Mouse (Mus musculus): ENCODE measurements around the gene Tha1. TPM values are rescaled to one million over a fixed set of nuclear protein-coding genes. Genes with fewer than 3 reads are reported as not detected.

The Tha1 gene
- total and polyA plus RNA-seq, 3 experiments = not detected

DNA sequence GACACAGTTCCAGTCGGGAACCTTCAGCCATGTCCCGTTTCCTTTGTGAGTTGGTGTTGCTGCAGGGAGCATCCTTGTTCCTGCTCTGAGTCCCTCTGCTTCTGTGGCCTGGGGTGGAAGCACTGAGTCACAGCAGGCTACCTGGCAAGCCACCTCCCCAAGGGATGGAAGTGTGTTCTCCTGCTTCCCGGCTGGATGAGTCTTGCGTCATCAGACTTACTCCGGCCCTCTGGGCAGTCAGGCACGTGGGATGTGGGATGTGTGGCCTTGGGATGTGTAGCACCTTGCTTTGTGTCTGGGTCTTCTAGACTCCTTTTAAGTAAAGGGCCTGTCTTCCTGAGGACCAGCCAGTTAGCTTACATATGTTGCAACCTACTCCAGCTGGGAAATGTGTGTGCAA is 6.4 kb upstream of the Tha1 start:
- Histone ChIP-seq H3K4me1 (ENCODE audit: insufficient read depth, low read depth, low read length) (peaks cover 20% of the 10 kb centered on the region), H3K9me3 (replicated peaks) (no peaks in the 10 kb centered on the region), H3K4me3 (ENCODE audit: low read depth, low read length) (no peak overlapping the region), H3K27me3 (ENCODE audit: insufficient read depth, low read length) (peaks cover 81% of the 10 kb centered on the region), H3K36me3 (replicated peaks) (no peaks in the 10 kb centered on the region)
- ATAC-seq (ENCODE audit: extremely low read depth, insufficient number of reproducible peaks, low FRiP score, poor library complexity, severe bottlenecking) (no peak), DNase-seq (ENCODE audit: low spot score) (no peak)
- no peak for TF ChIP-seq TAL1 (conservative IDR thresholded peaks at IDR 0.05; ENCODE audit: low read depth, low read length)
- no peak for TF ChIP-seq CTCF (IDR thresholded peaks at IDR 0.05; ENCODE audit: low read depth, low read length)
- no peak for TF ChIP-seq POLR2AphosphoS5 (IDR thresholded peaks at IDR 0.05; ENCODE audit: insufficient replicate concordance, low read depth, low read length)
- no peak for TF ChIP-seq GATA2 (IDR thresholded peaks at IDR 0.05; ENCODE audit: borderline replicate concordance, low read depth, low read length)
- no peak for TF ChIP-seq GATA1 (IDR thresholded peaks at IDR 0.05; ENCODE audit: borderline replicate concordance, low read length)

DNA sequence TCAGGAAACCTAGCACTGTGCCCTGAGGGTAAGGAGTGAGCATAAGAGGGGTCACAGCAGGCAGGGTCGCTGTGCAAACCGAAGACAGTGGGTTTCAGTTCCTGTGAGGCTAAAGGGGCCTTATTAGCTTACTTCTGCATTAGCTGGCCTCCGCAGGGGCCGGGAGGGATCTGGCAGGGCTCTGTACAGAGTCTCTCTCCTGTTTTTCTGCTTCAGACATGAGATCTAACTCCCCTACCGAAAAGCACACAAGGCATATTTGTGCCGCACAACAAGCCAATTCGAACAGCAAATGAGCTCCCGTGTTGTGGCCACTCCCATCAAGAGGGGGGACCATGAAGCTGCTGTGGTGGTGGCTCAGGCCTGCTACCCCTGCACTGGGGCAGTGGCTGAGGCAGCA is 5.6 kb upstream of the Tha1 start:
- peaks cover 20% of the 10 kb centered on the region for H3K4me1 ChIP-seq (ENCODE audit: insufficient read depth, low read depth, low read length)
- H3K27me3 ChIP-seq (ENCODE audit: insufficient read depth, low read length) = peaks cover 74% of the 10 kb centered on the region
- DNase-seq (ENCODE audit: low spot score) (no peak), ATAC-seq (ENCODE audit: extremely low read depth, insufficient number of reproducible peaks, low FRiP score, poor library complexity, severe bottlenecking) (no peak)
- no peaks in the 10 kb centered on the region for H3K9me3 ChIP-seq (replicated peaks)
- TF ChIP-seq CTCF (IDR thresholded peaks at IDR 0.05; ENCODE audit: low read depth, low read length) (no peak), TAL1 (conservative IDR thresholded peaks at IDR 0.05; ENCODE audit: low read depth, low read length) (no peak), GATA2 (IDR thresholded peaks at IDR 0.05; ENCODE audit: borderline replicate concordance, low read depth, low read length) (no peak), GATA1 (IDR thresholded peaks at IDR 0.05; ENCODE audit: borderline replicate concordance, low read length) (no peak), POLR2AphosphoS5 (IDR thresholded peaks at IDR 0.05; ENCODE audit: insufficient replicate concordance, low read depth, low read length) (no peak)
- H3K4me3 ChIP-seq (ENCODE audit: low read depth, low read length) = no peak overlapping the region
- H3K36me3 ChIP-seq (replicated peaks) = no peaks in the 10 kb centered on the region

GRCm38 (mm10) chr11:117877917-117878745 is 4.8 kb upstream of the Tha1 start:
- Histone ChIP-seq H3K36me3 (replicated peaks) (no peaks in the 10 kb centered on the region), H3K9me3 (replicated peaks) (no peaks in the 10 kb centered on the region), H3K4me3 (ENCODE audit: low read depth, low read length) (no peak overlapping the region), H3K4me1 (ENCODE audit: insufficient read depth, low read depth, low read length) (peaks cover 20% of the 10 kb centered on the region), H3K27me3 (ENCODE audit: insufficient read depth, low read length) (peaks cover 69% of the 10 kb centered on the region)
- ATAC-seq (ENCODE audit: extremely low read depth, insufficient number of reproducible peaks, low FRiP score, poor library complexity, severe bottlenecking) (peak; percentile 48), DNase-seq (ENCODE audit: low spot score) (peak; percentile 51)
- TF ChIP-seq TAL1 (conservative IDR thresholded peaks at IDR 0.05; ENCODE audit: low read depth, low read length) = no peak
- TF ChIP-seq CTCF (IDR thresholded peaks at IDR 0.05; ENCODE audit: low read depth, low read length) = no peak
- no peak for TF ChIP-seq GATA2 (IDR thresholded peaks at IDR 0.05; ENCODE audit: borderline replicate concordance, low read depth, low read length)
- no peak for TF ChIP-seq GATA1 (IDR thresholded peaks at IDR 0.05; ENCODE audit: borderline replicate concordance, low read length)

GRCm38 (mm10) chr11:117875681-117876080 is 2.4 kb upstream of the Tha1 start:
- Histone ChIP-seq H3K27me3 (ENCODE audit: insufficient read depth, low read length) (peaks cover 65% of the 10 kb centered on the region), H3K9me3 (replicated peaks) (no peaks in the 10 kb centered on the region), H3K4me1 (ENCODE audit: insufficient read depth, low read depth, low read length) (peaks cover 5% of the 10 kb centered on the region; the same call in 1 of the 2 replicates), H3K4me3 (ENCODE audit: low read depth, low read length) (no peak overlapping the region), H3K36me3 (replicated peaks) (no peaks in the 10 kb centered on the region)
- TF ChIP-seq CTCF (IDR thresholded peaks at IDR 0.05; ENCODE audit: low read depth, low read length) = no peak
- TF ChIP-seq TAL1 (conservative IDR thresholded peaks at IDR 0.05; ENCODE audit: low read depth, low read length) = no peak
- no peak for DNase-seq (ENCODE audit: low spot score)
- ATAC-seq (ENCODE audit: extremely low read depth, insufficient number of reproducible peaks, low FRiP score, poor library complexity, severe bottlenecking) = no peak

DNA sequence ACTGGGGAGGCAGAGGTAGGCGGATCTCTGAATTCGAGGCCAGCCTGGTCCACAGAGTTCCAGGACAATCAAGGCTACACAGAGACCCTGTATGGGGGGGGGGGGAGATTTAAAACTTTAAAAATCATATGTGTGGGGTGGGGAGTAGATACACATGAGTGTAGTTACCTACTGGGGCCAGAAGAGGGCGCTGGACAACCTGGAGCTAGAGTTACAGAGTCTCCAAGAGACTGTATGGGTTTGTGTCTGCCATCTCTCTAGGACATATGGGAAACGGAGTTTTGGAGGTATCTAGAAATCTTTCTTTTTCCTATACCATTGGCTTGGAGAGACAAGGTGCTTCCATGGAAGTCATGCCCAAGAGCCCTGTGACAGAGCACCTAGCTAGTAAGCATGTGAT is 1.1 kb upstream of the Tha1 start:
- ATAC-seq (ENCODE audit: extremely low read depth, insufficient number of reproducible peaks, low FRiP score, poor library complexity, severe bottlenecking) (no peak), DNase-seq (ENCODE audit: low spot score) (no peak)
- no peaks in the 10 kb centered on the region for H3K36me3 ChIP-seq (replicated peaks)
- TF ChIP-seq CTCF (IDR thresholded peaks at IDR 0.05; ENCODE audit: low read depth, low read length) (no peak), POLR2AphosphoS5 (IDR thresholded peaks at IDR 0.05; ENCODE audit: insufficient replicate concordance, low read depth, low read length) (no peak), TAL1 (conservative IDR thresholded peaks at IDR 0.05; ENCODE audit: low read depth, low read length) (no peak), GATA1 (IDR thresholded peaks at IDR 0.05; ENCODE audit: borderline replicate concordance, low read length) (no peak), GATA2 (IDR thresholded peaks at IDR 0.05; ENCODE audit: borderline replicate concordance, low read depth, low read length) (no peak)
- peaks cover 62% of the 10 kb centered on the region for H3K27me3 ChIP-seq (ENCODE audit: insufficient read depth, low read length)
- H3K4me1 ChIP-seq (ENCODE audit: insufficient read depth, low read depth, low read length) = peaks cover 8% of the 10 kb centered on the region; the same call in 1 of the 2 replicates
- H3K4me3 ChIP-seq (ENCODE audit: low read depth, low read length) = no peak overlapping the region
- H3K9me3 ChIP-seq (replicated peaks) = no peaks in the 10 kb centered on the region

GRCm38 (mm10) chr11:117871911-117872584 is 1.2 kb downstream of the Tha1 start:
- TF ChIP-seq CTCF (IDR thresholded peaks at IDR 0.05; ENCODE audit: low read depth, low read length) (no peak), TAL1 (conservative IDR thresholded peaks at IDR 0.05; ENCODE audit: low read depth, low read length) (no peak), POLR2AphosphoS5 (IDR thresholded peaks at IDR 0.05; ENCODE audit: insufficient replicate concordance, low read depth, low read length) (no peak), GATA1 (IDR thresholded peaks at IDR 0.05; ENCODE audit: borderline replicate concordance, low read length) (no peak), GATA2 (IDR thresholded peaks at IDR 0.05; ENCODE audit: borderline replicate concordance, low read depth, low read length) (no peak)
- ATAC-seq (ENCODE audit: extremely low read depth, insufficient number of reproducible peaks, low FRiP score, poor library complexity, severe bottlenecking) (no peak), DNase-seq (ENCODE audit: low spot score) (no peak)
- no peaks in the 10 kb centered on the region for H3K36me3 ChIP-seq (replicated peaks)
- H3K4me1 ChIP-seq (ENCODE audit: insufficient read depth, low read depth, low read length) = peaks cover 3% of the 10 kb centered on the region; the same call in 1 of the 2 replicates
- H3K9me3 ChIP-seq (replicated peaks) = no peaks in the 10 kb centered on the region
- H3K4me3 ChIP-seq (ENCODE audit: low read depth, low read length) = no peak overlapping the region
- peaks cover 63% of the 10 kb centered on the region for H3K27me3 ChIP-seq (ENCODE audit: insufficient read depth, low read length)
